15 mouse cellular contexts compared by ENCODE assay signal in genomic region chr5:114368803-114369496, GRCm38 (mm10). TPM values are rescaled to one million over a fixed set of nuclear protein-coding genes. Genes with fewer than 3 reads are reported as not detected.
DNase-seq lines count a peak whose midpoint lies in the region; ATAC-seq and TF ChIP-seq lines count a peak whose summit lies in the region.
"Had no signal": no experiment of that assay in that cellular context is flagged by ENCODE, and none has a peak within 500 bp of the region (broad histone marks: within the 10 kb centered on the region; RNA-seq: fewer than 3 reads in every experiment).

No protein-coding gene starts in this region.

- no peak overlapping the region for H3K4me2 ChIP-seq in kidney, embryonic 14.5 days (replicated peaks; ENCODE audit: low read depth, low read length)
- H3K4me2 ChIP-seq in limb, embryonic 15.5 days: no peak overlapping the region
- H3K4me2 ChIP-seq: hindbrain, embryonic 15.5 days had no signal

- H3K4me1 ChIP-seq in kidney, embryonic 14.5 days (ENCODE audit: control insufficient read depth, insufficient read depth, low read length): peaks cover 44% of the 10 kb centered on the region
- H3K4me1 ChIP-seq in embryonic facial prominence, embryonic 10.5 days: peaks cover 48% of the 10 kb centered on the region
- H3K4me1 ChIP-seq in embryonic fibroblast, embryonic 13.5 days (ENCODE audit: control insufficient read depth, insufficient read depth, low read length): peaks cover 38% of the 10 kb centered on the region
- peaks cover 67% of the 10 kb centered on the region for H3K4me1 ChIP-seq in limb, embryonic 15.5 days

- no peak overlapping the region for H3K4me3 ChIP-seq in kidney, embryonic 14.5 days (ENCODE audit: low read length)
- H3K4me3 ChIP-seq in embryonic facial prominence, embryonic 10.5 days: no peak overlapping the region
- no peak overlapping the region for H3K4me3 ChIP-seq in embryonic fibroblast, embryonic 13.5 days (ENCODE audit: insufficient read depth, low read length)
- H3K4me3 ChIP-seq in limb, embryonic 15.5 days: no peak overlapping the region
- H3K4me3 ChIP-seq: hindbrain, embryonic 15.5 days had no signal

- H3K9me3 ChIP-seq in kidney, embryonic 14.5 days (ENCODE audit: control insufficient read depth, low read length): no peaks in the 10 kb centered on the region
- no peaks in the 10 kb centered on the region for H3K9me3 ChIP-seq in embryonic facial prominence, embryonic 10.5 days
- H3K9me3 ChIP-seq in limb, embryonic 15.5 days: no peaks in the 10 kb centered on the region
- H3K9me3 ChIP-seq: hindbrain, embryonic 15.5 days had no signal

- TF ChIP-seq POLR2A in embryonic fibroblast, embryonic 13.5 days (IDR thresholded peaks at IDR 0.05; ENCODE audit: low read depth, low read length): no peak

- H3K27me3 ChIP-seq in kidney, embryonic 14.5 days (ENCODE audit: control insufficient read depth, insufficient read depth, low read length): no peaks in the 10 kb centered on the region
- H3K27me3 ChIP-seq in embryonic facial prominence, embryonic 10.5 days (replicated peaks; ENCODE audit: low read depth, poor library complexity, severe bottlenecking): no peaks in the 10 kb centered on the region
- no peaks in the 10 kb centered on the region for H3K27me3 ChIP-seq in limb, embryonic 15.5 days
- H3K27me3 ChIP-seq: hindbrain, embryonic 15.5 days had no signal

- WGBS in kidney, embryonic 14.5 days: 91% methylated on average over 16 of the region's 16 CpGs
- WGBS in embryonic facial prominence, embryonic 10.5 days: 93% methylated on average over 16 of the region's 16 CpGs
- WGBS in limb, embryonic 15.5 days: 84% methylated on average over 16 of the region's 16 CpGs

- no peak overlapping the region for H3K9ac ChIP-seq in kidney, embryonic 14.5 days (ENCODE audit: low read depth, low read length)
- no peak overlapping the region for H3K9ac ChIP-seq in limb, embryonic 15.5 days
- H3K9ac ChIP-seq: hindbrain, embryonic 15.5 days; liver, embryonic 14.5 days had no signal

- ATAC-seq in kidney, embryonic 14.5 days (ENCODE audit: low FRiP score, low TSS enrichment): no peak
- ATAC-seq in limb, embryonic 15.5 days (ENCODE audit: insufficient number of reproducible peaks, low FRiP score, low TSS enrichment, low read depth): no peak
- ATAC-seq: midbrain, embryonic 16.5 days had no signal

- peak overlapping the region; percentile 87; the same call in 1 of the 2 replicates for H3K27ac ChIP-seq in kidney, embryonic 14.5 days (ENCODE audit: low read depth, low read length)
- H3K27ac ChIP-seq in embryonic facial prominence, embryonic 10.5 days (replicated peaks): peak overlapping the region; percentile 86
- H3K27ac ChIP-seq in embryonic fibroblast, embryonic 13.5 days (ENCODE audit: insufficient read depth, low read length): peak overlapping the region; percentile 98
- H3K27ac ChIP-seq in limb, embryonic 15.5 days: peak overlapping the region; percentile 90; the same call in 1 of the 2 replicates
- H3K27ac ChIP-seq: liver, embryonic 14.5 days had no signal

- no peak for DNase-seq in kidney, postnatal 4 days
- DNase-seq in embryonic facial prominence, embryonic 10.5 days (ENCODE audit: low spot score): no peak
- no peak for DNase-seq in frontal cortex, postnatal 25 days (ENCODE audit: low spot score in 2 of 2)
- no peak for DNase-seq in ovary, postnatal 14 days (ENCODE audit: low spot score)
- DNase-seq: adrenal gland, adult 8-10 months; cerebellum, adult 9-10 months; heart, postnatal 10 days; right cerebral cortex, postnatal 25 days; thymus, adult 18-20 months had no signal

- peaks cover 87% of the 10 kb centered on the region for H3K36me3 ChIP-seq in kidney, embryonic 14.5 days (ENCODE audit: control insufficient read depth, insufficient read depth, low read length)
- H3K36me3 ChIP-seq in embryonic facial prominence, embryonic 10.5 days (replicated peaks): peaks cover 100% of the 10 kb centered on the region
- H3K36me3 ChIP-seq in limb, embryonic 15.5 days: peaks cover 84% of the 10 kb centered on the region

- no peak for TF ChIP-seq CTCF in embryonic fibroblast, embryonic 13.5 days (IDR thresholded peaks at IDR 0.05; ENCODE audit: borderline replicate concordance, insufficient read depth, low read length)

RNA-seq across cellular contexts. Expression of gene Kctd10, which starts 11.4 kb away (rescaled TPM):
- 50.7 and 86.2 TPM in 2 replicates for polyA plus RNA-seq in kidney, embryonic 14.5 days (2014; fragmentation: Nextera tagmentation; extraction: Ambion mirVana)
- 112 and 116 TPM in 2 replicates for polyA plus RNA-seq in embryonic facial prominence, embryonic 10.5 days (2016; fragmentation: Nextera tagmentation; extraction: Ambion mirVana)
- polyA plus RNA-seq in embryonic fibroblast, embryonic 13.5 days (2011; ENCODE audit: insufficient read length, low read depth, missing spikeins): 165 and 206 TPM in 2 replicates
- 112 and 117 TPM in 2 replicates for polyA plus RNA-seq in limb, embryonic 15.5 days (2015; fragmentation: Nextera tagmentation; extraction: Ambion mirVana)

RNA-seq across cellular contexts. Expression of gene Ube3b, which starts 11.5 kb away (rescaled TPM):
- polyA plus RNA-seq in kidney, embryonic 14.5 days (2014; fragmentation: Nextera tagmentation; extraction: Ambion mirVana): 30.5 and 55.2 TPM in 2 replicates
- 54.3 and 54.8 TPM in 2 replicates for polyA plus RNA-seq in embryonic facial prominence, embryonic 10.5 days (2016; fragmentation: Nextera tagmentation; extraction: Ambion mirVana)
- polyA plus RNA-seq in embryonic fibroblast, embryonic 13.5 days (2011; ENCODE audit: insufficient read length, low read depth, missing spikeins): 45.5 and 45.7 TPM in 2 replicates
- 39.6 and 41.9 TPM in 2 replicates for polyA plus RNA-seq in limb, embryonic 15.5 days (2015; fragmentation: Nextera tagmentation; extraction: Ambion mirVana)
